Mouse (Mus musculus): ENCODE measurements around the gene Olfr670.
"Not testable (repeated sequence)": the region's sequence is repeated elsewhere in the genome, so short reads cannot be mapped to it uniquely, and the experiment has no call there.

Olfr670 gene

GRCm38 (mm10) chr7:104962520-104962919 is at the start of gene Olfr670:
Gene Olfr670, minus strand, starts transcription at chr7:104962620.
- no peak for DNase-seq (ENCODE audit: low read depth)

- no peak for DNase-seq (ENCODE audit: low read depth)
These were observed 39.5 kb upstream of the Olfr670 start, which contains the start of gene Olfr672 for GRCm38 (mm10) chr7:105001929-105002328. Gene Olfr672, minus strand, starts transcription at chr7:105002029.

GRCm38 (mm10) chr7:104979026-104979425 is 16.6 kb upstream of the Olfr670 start, which contains the start of gene Olfr671:
Gene Olfr671, minus strand, starts transcription at chr7:104979126.
- no peak for DNase-seq (ENCODE audit: low read depth)

GRCm38 (mm10) chr7:104972507-104972906 is 10.1 kb upstream of the Olfr670 start:
- peak; percentile 26 for DNase-seq (ENCODE audit: low read depth)

GRCm38 (mm10) chr7:104950234-104950633 is 12.2 kb downstream of the Olfr670 start:
- DNase-seq (ENCODE audit: low read depth) = not testable (repeated sequence)

GRCm38 (mm10) chr7:104933940-104934339 is 28.5 kb downstream of the Olfr670 start, which contains the start of gene Olfr669:
Gene Olfr669, plus strand, starts transcription at chr7:104934240.
- no peak for DNase-seq (ENCODE audit: low read depth)

GRCm38 (mm10) chr7:104927957-104928356 is 34.5 kb downstream of the Olfr670 start, which contains the start of gene Olfr668:
Gene Olfr668, minus strand, starts transcription at chr7:104928057.
- DNase-seq (ENCODE audit: low read depth) = no peak

GRCm38 (mm10) chr7:104921382-104921781 is 41.0 kb downstream of the Olfr670 start, which contains the start of gene Olfr667:
Gene Olfr667, minus strand, starts transcription at chr7:104921482.
- no peak for DNase-seq (ENCODE audit: low read depth)
